Mouse (Mus musculus): ENCODE results near the gene Adh5. TPM values are rescaled to one million over a fixed set of nuclear protein-coding genes. Genes with fewer than 3 reads are reported as not detected.

Gene Adh5
- total and polyA plus RNA-seq, 2 experiments from 2014 or later, result 93.2 to 163 TPM

DNA sequence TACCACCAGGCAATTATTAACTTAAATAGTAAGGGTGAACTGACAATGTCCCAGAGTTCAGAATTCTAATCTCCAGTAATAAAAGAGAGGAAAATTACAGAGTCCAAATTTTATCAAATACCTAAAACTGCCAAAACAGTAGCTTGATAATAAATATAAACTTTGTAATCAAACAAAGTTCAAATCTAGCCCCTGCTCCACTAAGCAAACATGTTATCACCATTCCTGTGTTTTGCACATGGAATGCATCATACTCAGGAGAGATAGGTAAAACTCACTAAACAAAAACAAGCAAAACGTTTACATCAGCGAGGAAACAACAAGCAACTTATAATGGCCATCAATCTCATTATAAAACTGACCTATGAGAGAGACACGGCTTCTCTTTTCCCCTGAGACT, 32.7 kb upstream of the Adh5 start:
- H3K4me1 ChIP-seq (ENCODE audit: insufficient read depth, low read length), result no peaks in the 10 kb centered on the region
- no peak for TF ChIP-seq CTCF (IDR thresholded peaks at IDR 0.05)
- DNase-seq (ENCODE audit: low spot score), result no peak
- H3K4me2 ChIP-seq (ENCODE audit: low read depth, low read length, poor library complexity, severe bottlenecking), result no peak overlapping the region
- H3K36me3 ChIP-seq (ENCODE audit: insufficient read depth, low read length), result no peaks in the 10 kb centered on the region
- no peaks in the 10 kb centered on the region for H3K27me3 ChIP-seq (ENCODE audit: insufficient read depth, low read length)
- H3K4me3 ChIP-seq (ENCODE audit: low read depth, low read length), result no peak overlapping the region
- H3K27ac ChIP-seq (ENCODE audit: low read depth, low read length), result no peak overlapping the region
- WGBS, result 72% methylated on average over 3 of the region's 3 CpGs
- H3K9ac ChIP-seq (replicated peaks; ENCODE audit: low read length, poor library complexity, severe bottlenecking), result no peak overlapping the region
- no peaks in the 10 kb centered on the region for H3K9me3 ChIP-seq (ENCODE audit: low read length)
- no peak for ATAC-seq (ENCODE audit: low FRiP score)

DNA sequence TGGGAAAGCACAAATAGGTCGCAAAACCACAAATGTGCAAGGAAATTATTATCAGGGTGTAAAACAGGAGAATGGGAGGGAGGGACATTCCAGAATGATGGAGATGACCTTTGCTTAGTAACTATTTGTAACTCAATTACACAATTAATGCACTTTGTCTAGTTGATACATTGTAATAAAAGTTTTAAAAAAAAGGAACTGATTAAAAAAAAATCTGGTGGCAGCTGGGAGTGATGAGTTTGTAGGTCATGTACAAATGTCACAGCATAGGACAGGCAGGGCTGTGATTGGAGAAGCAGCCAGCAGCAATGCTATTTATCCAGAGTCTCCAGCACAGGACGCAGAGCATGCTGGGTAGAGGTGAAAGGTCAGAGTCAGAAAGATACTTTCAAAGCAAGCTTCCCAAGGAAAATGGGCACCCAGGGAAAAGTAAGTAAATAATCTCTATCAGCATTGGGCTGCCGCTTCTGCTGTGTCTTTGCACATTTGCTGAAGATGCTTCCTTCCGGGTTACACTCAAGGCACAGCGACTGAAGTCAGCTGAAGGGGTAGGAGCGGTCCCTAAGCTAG, 27.7 kb upstream of the Adh5 start, which contains the start of gene Adh4:
Gene Adh4, plus strand, starts transcription at position 346 of the 570 bp plus-strand sequence.
- H3K9me3 ChIP-seq (ENCODE audit: low read length), result no peaks in the 10 kb centered on the region

DNA sequence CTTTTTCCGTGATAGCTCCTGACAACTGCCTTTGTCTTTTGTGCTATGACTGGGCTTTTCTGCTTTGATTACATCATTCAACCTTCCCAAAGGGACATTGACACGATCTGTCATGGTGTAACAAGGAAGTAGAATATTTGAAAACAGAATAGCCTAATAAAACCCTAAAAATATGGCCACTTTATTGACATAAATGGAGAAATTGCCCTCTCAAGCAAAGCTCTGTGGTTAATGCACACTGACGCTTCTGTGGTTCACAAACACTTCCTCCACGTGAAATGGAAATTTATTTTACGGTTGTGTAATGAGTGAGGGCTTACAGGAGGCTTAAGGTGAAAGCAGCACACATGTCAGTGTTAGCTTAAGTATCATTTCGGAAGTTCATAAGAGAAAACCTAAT, 23.5 kb upstream of the Adh5 start:
- Histone ChIP-seq H3K4me2 (ENCODE audit: low read depth, low read length, poor library complexity, severe bottlenecking) (no peak overlapping the region), H3K36me3 (ENCODE audit: insufficient read depth, low read length) (no peaks in the 10 kb centered on the region), H3K27me3 (ENCODE audit: insufficient read depth, low read length) (no peaks in the 10 kb centered on the region), H3K4me3 (ENCODE audit: low read depth, low read length) (no peak overlapping the region), H3K9ac (replicated peaks; ENCODE audit: low read length, poor library complexity, severe bottlenecking) (no peak overlapping the region), H3K9me3 (ENCODE audit: low read length) (no peaks in the 10 kb centered on the region), H3K27ac (ENCODE audit: low read depth, low read length) (no peak overlapping the region), H3K4me1 (ENCODE audit: insufficient read depth, low read length) (no peaks in the 10 kb centered on the region)
- TF ChIP-seq CTCF (IDR thresholded peaks at IDR 0.05), result no peak
- DNase-seq (ENCODE audit: low spot score) (no peak), ATAC-seq (ENCODE audit: low FRiP score) (no peak)
- 73% methylated on average over 6 of the region's 6 CpGs for WGBS

More for the DNA sequence above, 27.7 kb upstream of the Adh5 start, which contains the start of gene Adh4:
- Histone ChIP-seq H3K27ac (ENCODE audit: low read depth, low read length) (no peak within 1 kb of the TSS), H3K27me3 (ENCODE audit: insufficient read depth, low read length) (no peaks in the 10 kb centered on the region), H3K4me1 (ENCODE audit: insufficient read depth, low read length) (no peaks in the 10 kb centered on the region), H3K36me3 (ENCODE audit: insufficient read depth, low read length) (no peaks in the 10 kb centered on the region), H3K4me3 (ENCODE audit: low read depth, low read length) (no peak within 1 kb of the TSS), H3K4me2 (ENCODE audit: low read depth, low read length, poor library complexity, severe bottlenecking) (no peak within 1 kb of the TSS), H3K9ac (replicated peaks; ENCODE audit: low read length, poor library complexity, severe bottlenecking) (no peak within 1 kb of the TSS)
- no peak for ATAC-seq (ENCODE audit: low FRiP score)
- no peak for TF ChIP-seq CTCF (IDR thresholded peaks at IDR 0.05)
- no peak for DNase-seq (ENCODE audit: low spot score)
- 79% methylated on average over 6 of the region's 6 CpGs for WGBS

DNA sequence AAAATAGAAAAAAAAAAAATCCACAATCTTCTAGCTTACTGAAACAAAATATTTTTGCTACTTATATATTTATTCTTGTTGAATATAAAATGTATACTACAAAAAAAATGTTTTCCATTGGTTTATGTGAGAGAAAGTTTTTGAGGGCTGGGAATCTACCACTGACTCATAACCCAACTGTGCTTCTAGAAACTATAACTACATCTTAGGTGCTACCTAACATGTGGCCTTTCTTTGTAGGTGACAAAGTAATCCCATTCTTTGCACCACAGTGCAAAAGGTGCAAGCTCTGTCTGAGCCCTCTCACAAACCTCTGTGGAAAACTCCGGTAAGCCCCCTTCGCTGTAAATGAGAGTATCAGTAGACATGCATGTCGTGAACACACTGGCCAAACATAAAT, 22.5 kb upstream of the Adh5 start:
- no peak for TF ChIP-seq CTCF (IDR thresholded peaks at IDR 0.05)
- Histone ChIP-seq H3K4me1 (ENCODE audit: insufficient read depth, low read length) (no peaks in the 10 kb centered on the region), H3K27me3 (ENCODE audit: insufficient read depth, low read length) (no peaks in the 10 kb centered on the region), H3K4me3 (ENCODE audit: low read depth, low read length) (no peak overlapping the region), H3K36me3 (ENCODE audit: insufficient read depth, low read length) (no peaks in the 10 kb centered on the region), H3K27ac (ENCODE audit: low read depth, low read length) (no peak overlapping the region), H3K9ac (replicated peaks; ENCODE audit: low read length, poor library complexity, severe bottlenecking) (no peak overlapping the region), H3K9me3 (ENCODE audit: low read length) (no peaks in the 10 kb centered on the region), H3K4me2 (ENCODE audit: low read depth, low read length, poor library complexity, severe bottlenecking) (no peak overlapping the region)
- no peak for DNase-seq (ENCODE audit: low spot score)
- 90% methylated on average over 3 of the region's 3 CpGs for WGBS
- ATAC-seq (ENCODE audit: low FRiP score), result no peak

DNA sequence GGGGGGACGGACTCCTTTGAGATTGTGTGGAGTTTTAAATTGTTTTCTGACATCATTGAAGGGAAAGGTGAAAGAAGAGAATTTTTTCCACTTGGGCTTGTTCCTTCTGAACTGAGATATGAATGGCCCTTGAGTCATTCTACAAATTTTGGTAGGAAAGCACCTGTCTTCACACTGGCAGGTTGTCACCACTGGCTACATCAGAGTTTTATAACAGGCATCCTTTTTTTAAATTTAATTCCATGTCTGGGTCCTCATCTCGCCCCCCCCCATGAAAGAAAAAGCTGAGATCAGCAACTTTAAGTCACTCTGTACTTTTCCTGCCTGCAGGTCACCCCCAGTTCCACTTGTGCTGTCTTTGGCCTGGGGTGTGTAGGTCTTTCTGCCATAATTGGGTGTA, 19.2 kb upstream of the Adh5 start:
- no peak for TF ChIP-seq CTCF (IDR thresholded peaks at IDR 0.05)
- no peak overlapping the region for H3K9ac ChIP-seq (replicated peaks; ENCODE audit: low read length, poor library complexity, severe bottlenecking)
- H3K36me3 ChIP-seq (ENCODE audit: insufficient read depth, low read length), result no peaks in the 10 kb centered on the region
- no peak overlapping the region for H3K27ac ChIP-seq (ENCODE audit: low read depth, low read length)
- no peaks in the 10 kb centered on the region for H3K4me1 ChIP-seq (ENCODE audit: insufficient read depth, low read length)
- H3K4me2 ChIP-seq (ENCODE audit: low read depth, low read length, poor library complexity, severe bottlenecking), result no peak overlapping the region
- no peaks in the 10 kb centered on the region for H3K9me3 ChIP-seq (ENCODE audit: low read length)
- WGBS, result 60% methylated on average over 2 of the region's 2 CpGs
- DNase-seq (ENCODE audit: low spot score) (no peak), ATAC-seq (ENCODE audit: low FRiP score) (no peak)
- H3K27me3 ChIP-seq (ENCODE audit: insufficient read depth, low read length), result no peaks in the 10 kb centered on the region
- H3K4me3 ChIP-seq (ENCODE audit: low read depth, low read length), result no peak overlapping the region

DNA sequence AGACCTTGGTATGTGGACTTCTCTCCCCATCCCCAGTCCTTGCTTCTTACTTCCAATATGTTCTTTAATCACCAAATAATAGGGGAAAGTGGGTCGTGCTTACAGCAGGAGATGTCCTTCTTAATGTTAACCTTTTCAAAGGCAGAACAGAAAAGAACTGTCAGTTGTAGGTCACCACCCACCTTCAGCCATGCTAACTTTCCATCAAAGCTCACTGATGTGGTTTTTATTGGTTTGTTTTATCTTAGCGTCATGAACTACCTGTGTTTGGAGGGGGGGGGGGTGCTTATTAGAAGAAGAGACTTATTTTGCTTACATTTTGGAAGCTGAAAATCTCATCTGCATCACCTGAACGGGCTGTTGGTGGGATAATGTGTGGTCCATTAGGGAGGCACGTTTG, 18.6 kb upstream of the Adh5 start:
- no peaks in the 10 kb centered on the region for H3K4me1 ChIP-seq (ENCODE audit: insufficient read depth, low read length)
- H3K27me3 ChIP-seq (ENCODE audit: insufficient read depth, low read length), result no peaks in the 10 kb centered on the region
- WGBS, result 77% methylated on average over 4 of the region's 4 CpGs
- no peak overlapping the region for H3K9ac ChIP-seq (replicated peaks; ENCODE audit: low read length, poor library complexity, severe bottlenecking)
- H3K27ac ChIP-seq (ENCODE audit: low read depth, low read length), result no peak overlapping the region
- ATAC-seq (ENCODE audit: low FRiP score) (no peak), DNase-seq (ENCODE audit: low spot score) (no peak)
- TF ChIP-seq CTCF (IDR thresholded peaks at IDR 0.05), result no peak
- no peak overlapping the region for H3K4me3 ChIP-seq (ENCODE audit: low read depth, low read length)
- no peaks in the 10 kb centered on the region for H3K36me3 ChIP-seq (ENCODE audit: insufficient read depth, low read length)
- H3K4me2 ChIP-seq (ENCODE audit: low read depth, low read length, poor library complexity, severe bottlenecking), result no peak overlapping the region
- H3K9me3 ChIP-seq (ENCODE audit: low read length), result no peaks in the 10 kb centered on the region
